Mouse (Mus musculus): Measurements from ENCODE around the gene Adam11.

Adam11 gene

GRCm38 (mm10) chr11:102753591-102754324 is 7.5 kb upstream of the Adam11 start:
- no peak for DNase-seq (ENCODE audit: low spot score)

- no peak for DNase-seq (ENCODE audit: low spot score)
These were observed 6.8 kb upstream of the Adam11 start for GRCm38 (mm10) chr11:102754416-102754815.

- DNase-seq (ENCODE audit: low spot score): no peak
These were observed 5.8 kb upstream of the Adam11 start for GRCm38 (mm10) chr11:102755391-102755790.

DNA sequence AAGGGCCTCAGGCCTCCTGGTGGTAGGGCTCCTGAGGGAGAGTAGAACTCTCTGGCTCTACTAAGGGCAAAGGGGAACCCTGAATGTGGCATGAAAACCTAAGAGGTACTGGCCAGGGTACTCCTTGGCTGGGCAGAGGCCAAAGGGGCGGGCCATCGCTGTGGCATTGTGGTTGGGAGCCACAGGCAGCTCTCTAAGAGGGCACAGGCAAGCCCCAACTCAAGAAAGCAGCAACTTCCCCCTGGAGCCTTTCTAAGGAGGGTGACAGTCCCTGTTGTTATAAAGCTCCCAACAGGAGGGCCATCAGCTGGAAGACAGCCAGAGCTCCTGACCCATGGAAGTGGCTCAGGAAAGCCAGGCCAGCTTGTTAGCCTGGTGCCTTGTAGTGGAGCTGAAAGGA is 2.3 kb upstream of the Adam11 start:
- DNase-seq (ENCODE audit: low spot score): no peak

DNA sequence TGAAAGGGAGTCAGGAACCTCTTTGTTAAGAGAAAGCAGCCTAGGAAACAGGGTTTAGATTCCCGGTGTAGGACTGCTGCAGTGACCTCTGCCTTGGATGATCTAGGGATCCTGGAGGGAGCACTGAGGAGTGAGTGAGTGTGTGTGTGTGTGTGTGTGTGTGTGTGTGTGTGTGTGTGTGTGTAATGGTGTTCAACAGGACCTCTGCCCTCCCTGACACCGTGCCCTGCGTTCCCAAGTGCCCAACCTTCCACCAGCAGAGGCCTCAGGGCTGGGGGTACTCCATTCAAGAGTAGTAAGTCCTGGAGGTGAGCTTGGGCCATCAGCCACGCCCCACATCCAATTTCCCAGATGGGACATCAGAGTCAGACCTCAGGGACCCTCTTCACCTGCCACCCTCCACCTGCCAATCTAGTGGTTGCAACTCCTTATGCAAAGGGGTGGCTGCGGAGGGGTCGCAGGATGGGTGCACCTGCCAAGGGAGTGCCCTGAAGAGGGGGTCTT is 382 bp upstream of the Adam11 start:
- no peak for DNase-seq (ENCODE audit: low spot score)

- DNase-seq (ENCODE audit: low spot score): no peak
These were observed 1.0 kb downstream of the Adam11 start for GRCm38 (mm10) chr11:102762248-102762647.

- DNase-seq (ENCODE audit: low spot score): no peak
These were observed 1.9 kb downstream of the Adam11 start for GRCm38 (mm10) chr11:102763009-102763767.

DNA sequence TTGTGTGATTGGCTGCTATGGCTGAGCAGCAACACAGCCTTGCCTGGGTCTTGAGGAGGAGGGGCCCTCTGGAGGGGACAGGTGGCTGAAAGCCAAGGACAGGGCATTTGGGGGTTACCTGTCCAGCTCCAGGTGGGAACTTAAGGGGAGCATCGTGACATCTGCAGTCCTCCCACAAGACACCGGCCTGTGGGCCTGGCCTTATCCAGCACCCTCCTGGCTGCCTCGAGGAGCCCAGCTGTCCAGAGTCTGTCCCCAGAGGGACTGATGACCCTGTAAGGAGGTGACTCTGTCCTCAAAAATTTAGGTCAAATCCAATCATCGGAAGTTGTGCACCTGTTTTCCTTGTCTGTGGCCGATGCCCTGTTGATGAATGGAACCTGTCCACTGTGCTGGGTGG is 4.2 kb downstream of the Adam11 start:
- no peak for DNase-seq (ENCODE audit: low spot score)

GRCm38 (mm10) chr11:102767055-102767670 is 5.9 kb downstream of the Adam11 start:
- no peak for DNase-seq (ENCODE audit: low spot score)

DNA sequence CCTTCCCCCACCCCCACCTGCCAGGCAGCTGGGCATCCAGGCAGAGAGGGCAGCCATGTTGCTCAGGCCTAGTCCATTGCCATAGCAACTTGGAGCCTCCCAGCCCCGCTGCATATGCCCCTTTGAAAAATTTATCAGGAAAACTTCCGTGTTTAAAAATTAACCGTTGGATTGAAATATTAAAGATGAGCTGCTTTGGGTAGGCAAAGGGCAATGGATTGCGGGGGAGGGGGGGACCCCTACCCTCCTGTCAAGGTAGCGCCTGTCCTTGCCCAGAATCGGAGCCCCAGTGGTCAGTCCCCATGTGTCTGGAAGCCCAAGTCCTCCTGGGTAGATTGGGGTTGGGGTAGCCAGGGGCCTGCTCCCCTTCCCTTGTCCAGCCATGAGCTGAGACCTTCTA is 7.9 kb downstream of the Adam11 start:
- DNase-seq (ENCODE audit: low spot score): no peak

GRCm38 (mm10) chr11:102769993-102770661 is 8.9 kb downstream of the Adam11 start:
- DNase-seq (ENCODE audit: low spot score): no peak

- DNase-seq (ENCODE audit: low spot score): peak; percentile 23
These were observed 9.6 kb downstream of the Adam11 start for GRCm38 (mm10) chr11:102770662-102771435.

DNA sequence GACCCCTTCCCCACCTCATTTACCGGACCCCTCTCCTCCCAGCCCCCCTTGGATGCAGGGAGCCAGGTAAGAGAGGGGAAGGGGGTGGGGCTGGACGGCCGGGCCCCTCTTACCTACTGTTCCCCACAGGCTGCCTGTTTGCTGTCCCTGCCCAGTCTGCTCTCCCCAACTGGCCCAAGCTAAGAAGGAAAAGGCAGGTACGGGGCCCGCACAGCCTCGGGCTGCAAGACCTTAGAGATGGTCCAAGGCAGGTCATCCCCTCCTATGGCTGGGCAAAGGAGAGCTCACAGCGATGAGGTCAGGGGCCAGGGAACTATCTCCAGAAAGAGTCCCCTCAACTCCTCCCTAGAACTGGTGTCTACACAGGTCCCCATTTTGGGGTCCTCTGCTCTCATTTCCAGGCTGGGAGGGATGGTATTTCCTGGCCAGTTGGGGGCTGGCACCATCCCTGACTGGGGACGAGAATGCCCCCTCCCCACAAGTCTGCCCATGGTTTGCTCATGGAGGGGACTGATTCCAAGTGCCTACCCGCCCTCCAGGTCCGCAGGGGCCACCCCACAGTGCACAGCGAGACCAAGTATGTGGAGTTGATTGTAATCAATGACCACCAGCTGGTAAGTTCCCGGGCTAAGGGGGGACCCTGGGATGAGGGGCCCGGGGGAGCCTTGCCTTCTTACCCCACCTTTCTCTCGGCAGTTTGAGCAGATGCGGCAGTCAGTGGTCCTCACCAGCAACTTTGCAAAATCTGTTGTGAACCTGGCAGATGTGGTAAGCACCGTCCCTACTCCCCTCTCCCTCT is 10.9 kb downstream of the Adam11 start:
- DNase-seq (ENCODE audit: low spot score): no peak

GRCm38 (mm10) chr11:102772771-102773700 is 11.8 kb downstream of the Adam11 start:
- peak; percentile 63 for DNase-seq (ENCODE audit: low spot score)

DNA sequence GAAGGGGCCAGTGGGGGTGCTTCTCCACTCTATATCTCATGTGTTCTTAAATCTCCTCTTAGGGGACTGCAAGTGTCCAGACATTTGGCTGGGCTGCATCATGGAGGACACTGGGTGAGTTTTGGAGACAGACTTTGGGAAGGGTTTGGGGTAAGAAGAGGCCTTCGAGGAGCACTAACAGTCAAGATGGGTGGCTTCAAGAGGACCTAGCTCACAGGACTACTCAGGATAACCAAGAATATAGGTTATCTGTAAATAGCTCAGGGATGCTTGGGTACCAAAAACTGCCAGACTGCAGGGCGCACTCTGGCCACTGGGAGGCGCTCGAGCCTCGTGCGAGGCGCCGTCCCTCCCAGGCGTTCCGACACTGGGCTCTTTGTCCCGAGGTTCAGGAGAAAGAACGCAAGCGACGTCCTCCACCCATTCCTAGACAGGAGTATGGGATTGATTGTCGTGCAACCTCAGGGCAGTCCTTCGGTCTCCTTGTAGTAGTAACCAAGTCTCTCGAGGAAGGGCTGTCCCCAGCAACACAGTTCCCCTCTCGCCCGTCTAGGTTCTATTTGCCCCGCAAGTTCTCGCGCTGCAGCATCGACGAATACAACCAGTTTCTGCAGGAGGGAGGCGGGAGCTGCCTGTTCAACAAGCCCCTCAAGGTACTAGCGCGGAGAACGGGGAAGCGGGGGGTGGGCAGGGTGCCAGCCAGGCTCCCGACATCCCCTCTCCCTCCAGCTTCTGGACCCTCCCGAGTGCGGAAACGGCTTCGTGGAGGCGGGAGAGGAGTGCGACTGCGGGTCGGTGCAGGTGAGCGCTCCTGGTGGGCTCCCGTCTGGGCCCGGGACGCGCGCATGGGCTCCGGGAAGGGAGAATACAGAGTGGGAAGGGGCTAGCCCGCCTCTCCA is 12.7 kb downstream of the Adam11 start:
- DNase-seq (ENCODE audit: low spot score): peak; percentile 92

DNA sequence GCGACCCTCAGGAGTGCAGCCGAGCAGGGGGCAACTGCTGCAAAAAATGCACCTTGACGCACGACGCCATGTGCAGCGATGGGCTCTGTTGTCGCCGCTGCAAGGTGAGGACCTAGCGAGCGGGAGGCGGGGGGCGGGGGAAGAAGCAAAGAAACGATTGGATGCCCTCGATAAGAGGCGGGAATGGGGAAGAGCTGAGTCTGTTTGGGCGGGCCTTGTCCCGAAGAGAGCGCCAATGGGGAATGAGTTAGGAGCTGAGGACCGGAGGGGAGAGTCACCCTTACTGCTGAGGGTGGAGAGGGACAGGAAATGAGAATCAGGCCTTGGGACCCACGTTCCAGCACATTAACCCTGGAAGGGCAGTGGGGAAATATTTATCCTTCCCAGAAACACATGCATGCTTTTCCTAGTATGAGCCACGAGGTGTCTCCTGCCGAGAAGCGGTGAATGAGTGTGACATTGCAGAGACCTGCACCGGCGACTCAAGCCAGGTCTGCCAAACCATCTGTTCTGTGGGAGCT is 13.4 kb downstream of the Adam11 start:
- peak; percentile 94 for DNase-seq (ENCODE audit: low spot score)

- DNase-seq (ENCODE audit: low spot score): peak; percentile 89
These were observed 16.4 kb downstream of the Adam11 start for GRCm38 (mm10) chr11:102777598-102777997.

DNA sequence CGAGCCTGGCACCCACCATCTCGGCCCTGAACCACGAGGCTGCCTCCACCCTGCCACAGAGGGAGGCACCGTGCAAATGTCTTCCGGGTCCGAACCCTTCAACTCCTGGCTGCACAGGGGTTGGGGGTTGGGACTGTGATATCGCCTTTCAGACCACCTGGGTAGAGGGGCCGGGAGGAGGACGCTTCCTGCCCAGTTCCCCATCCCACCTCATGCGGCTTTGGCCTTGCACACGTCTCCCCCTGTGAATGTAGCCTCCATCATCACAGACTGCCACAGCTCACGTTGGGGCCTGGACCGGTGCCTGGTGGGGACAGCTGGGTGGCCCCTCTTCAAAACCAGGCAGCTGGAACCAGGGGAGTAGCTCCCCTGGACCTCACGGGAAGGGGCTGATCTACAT is 16.9 kb downstream of the Adam11 start:
- DNase-seq (ENCODE audit: low spot score): peak; percentile 47

Measured in embryo, embryonic 10 days (tissue).